Mouse (Mus musculus): ENCODE data around the gene Fn3krp.

Gene Fn3krp

GRCm38 (mm10) chr11:121420830-121421552, at the start of gene Fn3krp:
Gene Fn3krp (plus strand): TSS chr11:121421401.
- in situ Hi-C loops (cut with MseI, MboI): no loop called here

GRCm38 (mm10) chr11:121373305-121373704, 47.9 kb upstream of the Fn3krp start:
- in situ Hi-C loops (cut with MseI, MboI): no loop called here

DNA sequence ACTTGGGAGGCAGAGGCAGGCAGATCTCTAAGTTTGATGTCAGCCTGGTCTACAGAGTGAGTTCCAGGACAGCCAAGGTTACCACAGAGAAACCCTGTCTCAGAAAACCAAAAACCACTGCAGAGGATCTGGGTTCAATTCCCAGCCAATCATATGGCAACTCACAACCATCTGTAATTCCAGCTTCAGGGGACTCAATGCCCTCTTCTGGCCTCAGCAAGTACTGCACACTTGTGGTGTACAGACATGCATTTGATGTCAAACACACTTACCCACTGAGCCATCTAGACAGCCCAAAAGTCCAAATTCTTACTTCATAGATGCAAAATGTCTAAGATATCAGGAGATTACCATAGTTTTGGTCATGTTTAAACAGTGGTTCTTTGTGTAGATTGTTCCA, 42.6 kb upstream of the Fn3krp start:
- in situ Hi-C loops (cut with MseI, MboI): no loop called here

DNA sequence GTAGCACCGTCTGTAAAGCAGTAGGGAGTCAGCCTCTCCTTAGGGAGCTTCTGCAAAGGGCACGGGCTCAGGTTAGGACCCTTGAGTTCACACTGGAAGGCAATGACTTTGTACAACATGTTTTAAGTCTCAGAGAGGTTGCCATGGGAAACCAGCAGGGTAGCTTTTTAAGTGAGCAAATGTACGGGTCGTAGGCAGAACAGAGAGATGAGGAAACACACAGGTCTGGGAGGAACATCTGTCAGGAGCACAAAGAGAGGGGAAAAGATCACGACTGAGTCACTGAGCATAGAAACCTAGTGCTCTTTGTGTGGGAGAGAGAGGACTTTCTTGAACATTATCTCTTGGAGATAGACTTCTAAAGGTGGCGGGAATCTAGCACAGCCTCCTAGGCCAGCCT, 40.9 kb upstream of the Fn3krp start:
- in situ Hi-C loops (cut with MseI, MboI): no loop called here

- in situ Hi-C loops (cut with MseI, MboI): no loop called here
These were observed 33.2 kb upstream of the Fn3krp start, which contains the start of gene Rab40b for GRCm38 (mm10) chr11:121387750-121388553. Gene Rab40b (minus strand): TSS chr11:121388251.

GRCm38 (mm10) chr11:121388554-121388945, 32.7 kb upstream of the Fn3krp start:
- in situ Hi-C loops (cut with MseI, MboI): no loop called here

DNA sequence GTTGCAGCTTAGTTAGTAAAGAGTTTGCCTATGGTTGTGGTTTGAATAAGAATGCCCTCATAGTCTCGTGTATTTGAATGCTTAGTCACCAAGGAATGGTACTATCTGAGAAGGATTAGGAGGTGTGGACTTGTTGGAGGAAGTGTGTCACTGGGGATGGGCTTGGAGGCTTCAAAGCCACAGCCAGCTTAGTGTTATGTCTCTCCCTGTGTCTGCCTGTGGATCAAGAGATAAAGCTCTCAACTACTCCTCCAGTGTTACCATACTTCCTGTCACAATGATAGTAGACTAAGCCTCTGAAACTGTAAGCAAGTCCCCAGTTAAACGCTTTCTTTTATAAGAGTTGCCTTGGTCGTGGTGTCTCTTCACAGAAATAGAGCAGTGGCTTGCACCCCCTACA, 30.4 kb upstream of the Fn3krp start:
- in situ Hi-C loops (cut with MseI, MboI): no loop called here

- in situ Hi-C loops (cut with MseI, MboI): no loop called here
These were observed 28.8 kb upstream of the Fn3krp start for GRCm38 (mm10) chr11:121392405-121392804.

DNA sequence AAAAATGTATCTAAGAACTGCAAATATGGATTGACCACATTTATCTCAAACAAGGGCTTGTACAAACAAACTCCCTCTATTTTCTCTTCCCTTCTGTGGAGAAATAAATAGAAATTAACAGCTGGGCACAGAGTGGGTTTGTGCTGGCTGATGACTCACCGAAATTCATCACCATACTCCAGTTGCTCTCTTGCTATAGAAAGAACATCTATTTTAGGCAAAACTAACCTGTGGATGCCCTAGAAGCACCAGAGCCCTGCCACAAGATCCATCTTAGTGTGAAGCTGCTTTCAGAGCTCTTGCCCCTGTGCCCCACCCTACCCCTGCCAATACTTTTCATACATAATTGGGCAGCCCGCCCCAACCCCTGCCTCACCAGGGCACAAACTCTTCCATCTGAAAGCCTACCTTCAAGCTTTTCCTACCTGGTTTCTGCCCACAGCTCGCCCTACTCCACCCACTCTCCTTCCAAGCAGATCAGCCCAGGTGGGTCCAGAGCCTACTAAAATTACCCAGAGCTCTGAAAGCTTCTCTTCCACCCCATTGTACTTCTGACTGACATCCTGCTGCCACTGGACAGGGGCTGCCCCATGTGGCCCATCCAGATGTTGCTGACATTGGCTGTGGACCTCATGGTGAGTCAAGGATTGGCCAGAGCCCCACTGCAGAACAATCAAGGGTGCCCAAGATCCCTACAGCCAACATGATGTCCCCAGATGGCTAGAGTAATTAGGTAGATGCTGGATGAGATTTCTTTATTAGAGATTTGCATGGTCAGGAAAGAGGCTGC, 13.6 kb upstream of the Fn3krp start:
- in situ Hi-C loops (cut with MseI, MboI): no loop called here

DNA sequence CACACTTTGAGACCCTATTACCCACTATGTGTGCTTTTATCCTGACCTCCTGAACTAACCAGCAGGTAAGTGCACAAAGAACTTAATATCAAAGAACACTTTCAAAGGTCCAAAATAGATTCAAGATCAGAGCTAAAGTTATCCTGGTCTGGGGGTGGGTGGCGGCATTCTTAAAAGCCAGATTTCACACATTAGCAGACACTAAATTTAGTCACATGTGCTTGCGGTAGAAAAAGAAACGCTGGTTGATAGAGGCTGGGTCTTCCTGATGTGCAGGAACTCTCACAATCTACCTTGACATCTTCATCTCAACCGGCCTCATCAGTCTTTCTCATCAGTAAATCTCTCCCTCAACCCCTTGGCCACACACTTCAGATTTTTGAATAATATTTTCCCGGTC, 6.4 kb upstream of the Fn3krp start:
- in situ Hi-C loops (cut with MseI, MboI): no loop called here

GRCm38 (mm10) chr11:121415351-121415750, 5.8 kb upstream of the Fn3krp start:
- in situ Hi-C loops (cut with MseI, MboI): no loop called here

DNA sequence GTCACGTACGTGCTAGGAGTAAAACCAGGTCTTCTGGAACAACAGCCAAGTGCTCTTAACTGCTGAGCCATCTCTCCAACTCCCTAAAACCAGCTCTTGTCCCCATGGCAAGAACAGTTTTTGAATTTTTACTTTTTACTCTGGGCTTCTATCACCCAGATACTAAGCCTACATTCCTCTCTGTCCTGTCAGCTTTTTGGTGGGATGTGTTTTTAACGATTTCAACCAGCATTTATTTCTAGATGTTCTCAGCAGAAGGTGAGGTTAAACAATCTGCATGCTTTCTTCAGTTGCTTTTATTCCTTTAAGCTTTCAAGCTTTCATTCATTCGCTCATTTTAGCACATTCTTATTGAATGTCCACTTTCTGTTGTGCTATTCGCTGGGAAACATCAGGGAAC, 3.2 kb upstream of the Fn3krp start:
- in situ Hi-C loops (cut with MseI, MboI): no loop called here

DNA sequence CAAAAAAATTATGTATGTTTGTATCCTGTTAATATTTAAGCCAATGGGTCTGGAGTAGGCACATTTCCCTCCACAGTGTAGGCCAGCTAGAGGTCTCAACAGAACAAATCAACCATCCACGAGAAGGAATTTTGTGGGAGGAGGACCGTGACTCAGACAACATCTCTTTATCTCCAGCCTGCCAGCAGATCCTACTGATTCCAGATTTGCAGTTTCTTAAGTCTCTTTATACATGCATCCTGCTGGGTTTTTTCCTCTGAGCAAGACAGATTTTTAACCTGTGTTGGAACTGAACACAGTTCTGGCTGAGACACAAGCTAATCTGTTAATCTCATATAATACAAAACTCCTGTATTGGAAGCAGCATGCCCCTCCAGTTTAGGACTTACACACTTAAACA, 2.3 kb upstream of the Fn3krp start:
- in situ Hi-C loops (cut with MseI, MboI): no loop called here

- in situ Hi-C loops (cut with MseI, MboI): no loop called here
These were observed 822 bp upstream of the Fn3krp start for GRCm38 (mm10) chr11:121420379-121420778.

- in situ Hi-C loops (cut with MseI, MboI): no loop called here
These were observed 462 bp downstream of the Fn3krp start for GRCm38 (mm10) chr11:121421553-121422173.

- in situ Hi-C loops (cut with MseI, MboI): no loop called here
These were observed 12.2 kb downstream of the Fn3krp start for GRCm38 (mm10) chr11:121433397-121433796.

GRCm38 (mm10) chr11:121434156-121435155, 13.3 kb downstream of the Fn3krp start, which contains the start of gene Fn3k:
Gene Fn3k (plus strand): TSS chr11:121434913.
- in situ Hi-C loops (cut with MseI, MboI): no loop called here

- in situ Hi-C loops (cut with MseI, MboI): no loop called here
These were observed 16.0 kb downstream of the Fn3krp start for GRCm38 (mm10) chr11:121437236-121437635.

DNA sequence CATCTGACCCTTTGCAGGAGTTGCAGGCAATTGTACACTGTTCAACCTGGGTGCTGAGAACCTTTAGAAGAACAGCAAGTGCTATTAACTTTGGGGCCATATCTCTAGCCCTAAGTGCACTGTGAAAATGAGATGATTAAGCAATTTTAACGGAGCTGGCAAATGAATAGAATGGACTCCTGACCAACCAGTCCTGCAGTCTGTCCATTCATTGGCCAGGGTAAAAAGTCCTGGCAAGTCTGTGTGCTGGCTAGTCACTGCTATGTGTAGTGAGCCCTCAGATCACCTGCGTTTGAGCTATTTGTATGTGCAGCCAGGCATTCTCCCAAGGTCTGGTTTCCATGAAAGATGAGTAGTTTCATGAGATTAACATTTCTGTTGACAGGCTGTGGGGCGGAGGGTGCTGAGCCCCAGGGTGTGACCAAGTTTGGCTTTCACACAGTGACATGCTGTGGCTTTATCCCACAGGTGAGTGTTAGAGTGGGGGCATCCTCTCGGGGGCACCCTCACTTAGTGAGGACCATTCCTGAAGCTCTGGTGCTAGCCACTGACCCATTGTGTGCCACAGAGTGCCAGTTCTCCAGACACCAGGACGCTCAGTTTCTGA, 18.6 kb downstream of the Fn3krp start:
- in situ Hi-C loops (cut with MseI, MboI): no loop called here

- in situ Hi-C loops (cut with MseI, MboI): no loop called here
These were observed 20.5 kb downstream of the Fn3krp start for GRCm38 (mm10) chr11:121441653-121442052.

All from mouse trophoblast stem cell (cell line).